Mouse (Mus musculus) spleen, adult 2 months (tissue): ENCODE data around the gene Acot3. TPM values are rescaled to one million over a fixed set of nuclear protein-coding genes. Genes with fewer than 3 reads are reported as not detected.
"Not testable (repeated sequence)": the region's sequence is repeated elsewhere in the genome, so short reads cannot be mapped to it uniquely, and the experiment has no call there.

Experiments
- DNase-seq, 2 experiments: peaks; one replicate each; pipeline versions ENCODE4 v3.0.0 to v3.0.0-alpha.2; 2012 to 2021; ENCODE audit warnings: low spot score in 2 of 2, low read depth in 1 of 2
- H3K27ac ChIP-seq: fragments of 200-500 bp; 2 replicates; pipeline ENCODE4 v1.5.1; 2012; ENCODE audit warnings: low read length, inconsistent platforms; ENCODE audit not compliant: insufficient read depth
- H3K27me3 ChIP-seq: fragments of 200-500 bp; 2 replicates; pipeline ENCODE4 v1.6.1; 2012; ENCODE audit warnings: mild to moderate bottlenecking, moderate library complexity, low read length, inconsistent platforms; ENCODE audit not compliant: control insufficient read depth, insufficient read depth
- H3K36me3 ChIP-seq: fragments of 200-500 bp; 2 replicates; pipeline ENCODE4 v1.6.1; 2012; ENCODE audit warnings: mild to moderate bottlenecking, low read length, inconsistent platforms; ENCODE audit not compliant: control insufficient read depth, insufficient read depth
- H3K4me1 ChIP-seq: fragments of 200-500 bp; 2 replicates; pipeline ENCODE4 v1.6.1; 2011; ENCODE audit warnings: inconsistent platforms; ENCODE audit not compliant: control insufficient read depth, insufficient read depth, insufficient read length
- H3K4me3 ChIP-seq: fragments of 200-500 bp; 2 replicates; pipeline ENCODE4 v1.5.1; 2011; ENCODE audit warnings: mild to moderate bottlenecking, inconsistent platforms; ENCODE audit not compliant: insufficient read depth, insufficient read length; ENCODE audit errors: extremely low read depth
- CTCF ChIP-seq: fragments of 200-500 bp; IDR thresholded peaks from 2 replicates; pipeline ENCODE4 v1.5.1; 2011; ENCODE audit warnings: mild to moderate bottlenecking, inconsistent platforms; ENCODE audit not compliant: insufficient read depth, insufficient read length, insufficient replicate concordance; ENCODE audit errors: extremely low read depth
- POLR2A ChIP-seq: fragments of 200-500 bp; IDR thresholded peaks from 2 replicates; pipeline ENCODE4 v1.6.1; 2011; ENCODE audit warnings: low read depth, low read length, inconsistent platforms
- WGBS: fragments of 180-500 bp; shearing (Covaris S2); methylation state at CpG from one replicate; pipeline ENCODE4 v1.1.7; 2018; 5-methylcytosine and 5-hydroxymethylcytosine counted together
- polyA plus RNA-seq: library from polyadenylated mRNA; depleted of rRNA; stranded (reverse); fragments of >200 nt; gene quantifications from 2 replicates; pipeline ENCODE4 v1.2.3, GENCODE M21; 2012

Gene Acot3
- polyA plus RNA-seq, 1 experiment = not detected

- Histone ChIP-seq H3K27me3 (no peaks in the 10 kb centered on the region), H3K36me3 (no peaks in the 10 kb centered on the region), H3K4me1 (no peaks in the 10 kb centered on the region), H3K27ac (no peak overlapping the region), H3K4me3 (no peak overlapping the region)
- 81% methylated on average over 2 of the region's 2 CpGs for WGBS
- no peak for TF ChIP-seq CTCF
- TF ChIP-seq POLR2A = no peak
- DNase-seq = no peak
These were observed 7.9 kb upstream of the Acot3 start for GRCm38 (mm10) chr12:84044045-84044444.

GRCm38 (mm10) chr12:84046906-84047305 is 5.0 kb upstream of the Acot3 start:
- no peaks in the 10 kb centered on the region for H3K27me3 ChIP-seq
- no peaks in the 10 kb centered on the region for H3K36me3 ChIP-seq
- H3K27ac ChIP-seq = no peak overlapping the region
- H3K4me1 ChIP-seq = no peaks in the 10 kb centered on the region
- TF ChIP-seq POLR2A (no peak), CTCF (no peak)
- DNase-seq = no peak
- 89% methylated on average over 1 of the region's 1 CpGs for WGBS
- H3K4me3 ChIP-seq = no peak overlapping the region

- H3K4me3 ChIP-seq, DNase-seq, H3K4me1 ChIP-seq, H3K27ac ChIP-seq, H3K36me3 ChIP-seq, H3K27me3 ChIP-seq: not testable (repeated sequence)
- WGBS = 84% methylated on average over 5 of the region's 5 CpGs
These were observed 1.2 kb upstream of the Acot3 start for GRCm38 (mm10) chr12:84050744-84051143.

- Histone ChIP-seq H3K4me3 (no peak overlapping the region), H3K36me3 (no peaks in the 10 kb centered on the region), H3K4me1 (no peaks in the 10 kb centered on the region; the same call in 1 of the 2 replicates), H3K27ac (no peak overlapping the region), H3K27me3 (peaks cover 6% of the 10 kb centered on the region)
- 90% methylated on average over 7 of the region's 7 CpGs for WGBS
- no peak for DNase-seq
- TF ChIP-seq CTCF (no peak), POLR2A (no peak)
These were observed 665 bp downstream of the Acot3 start for GRCm38 (mm10) chr12:84052609-84053008.

- H3K4me1 ChIP-seq = no peaks in the 10 kb centered on the region; the same call in 1 of the 2 replicates
- H3K27me3 ChIP-seq = peaks cover 6% of the 10 kb centered on the region
- no peak for TF ChIP-seq CTCF
- TF ChIP-seq POLR2A = no peak
- no peaks in the 10 kb centered on the region for H3K36me3 ChIP-seq
- H3K27ac ChIP-seq = no peak overlapping the region
- WGBS = 17% methylated on average over 16 of the region's 16 CpGs
- no peak overlapping the region for H3K4me3 ChIP-seq
- no peak for DNase-seq
These were observed 1.2 kb downstream of the Acot3 start for GRCm38 (mm10) chr12:84053173-84053572.

- Histone ChIP-seq H3K4me1 (no peaks in the 10 kb centered on the region; the same call in 1 of the 2 replicates), H3K27me3 (peaks cover 6% of the 10 kb centered on the region), H3K4me3 (no peak overlapping the region), H3K27ac (no peak overlapping the region), H3K36me3 (no peaks in the 10 kb centered on the region)
- WGBS = 2% methylated on average over 38 of the region's 46 CpGs
- DNase-seq = no peak
- TF ChIP-seq POLR2A = no peak
- no peak for TF ChIP-seq CTCF
These were observed 1.9 kb downstream of the Acot3 start for GRCm38 (mm10) chr12:84053679-84054391.

- Histone ChIP-seq H3K36me3 (no peaks in the 10 kb centered on the region), H3K4me3 (no peak overlapping the region), H3K27ac (no peak overlapping the region), H3K4me1 (no peaks in the 10 kb centered on the region), H3K27me3 (no peaks in the 10 kb centered on the region)
- peak in 1 of 2 experiments; percentile 14 for DNase-seq
- TF ChIP-seq POLR2A = no peak
- no peak for TF ChIP-seq CTCF
- 6% methylated on average over 2 of the region's 2 CpGs for WGBS
These were observed 9.0 kb downstream of the Acot3 start for GRCm38 (mm10) chr12:84060946-84061345.
